Mouse (Mus musculus): ENCODE data around the gene Fam181a.

DNA sequence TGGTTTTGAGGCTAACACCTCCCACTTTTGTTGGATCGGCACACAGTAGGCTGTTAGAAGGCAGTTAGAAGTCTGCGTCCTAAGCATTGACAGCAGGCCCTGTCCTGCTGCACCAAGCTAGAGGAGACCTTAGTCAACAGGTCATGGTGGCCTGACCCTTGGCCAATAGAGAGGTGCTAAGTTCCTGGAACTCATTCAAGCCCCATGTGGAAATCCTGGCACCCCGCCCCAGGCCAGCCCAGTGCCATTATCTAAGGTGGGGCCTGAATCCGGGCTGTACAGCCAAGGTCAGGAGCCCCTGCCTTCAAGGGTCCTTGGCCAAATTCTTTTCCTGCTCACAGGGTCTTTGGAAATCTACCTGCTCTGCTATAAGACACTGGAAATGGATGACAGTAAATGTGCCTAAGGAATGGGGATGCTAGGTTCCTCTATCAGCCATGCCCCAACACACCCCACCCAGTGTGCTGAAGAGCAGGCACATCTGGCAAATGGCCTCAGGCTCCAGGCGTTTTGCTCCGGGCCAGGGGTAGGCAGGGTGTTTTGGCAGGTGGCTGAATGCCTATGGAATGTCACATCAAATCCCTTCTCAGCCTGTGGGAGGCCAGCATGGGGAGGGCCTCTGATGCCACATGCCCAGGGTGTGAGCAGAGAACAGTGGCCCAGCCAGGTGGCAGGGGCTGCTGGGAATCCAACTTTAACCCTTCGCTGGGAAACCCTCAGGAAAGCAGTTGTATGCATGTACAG lies 17.8 kb downstream of the Fam181a start:
- TF ChIP-seq CTCF (IDR thresholded peaks at IDR 0.05; ENCODE audit: insufficient read depth, low read length) (no peak), POLR2A (IDR thresholded peaks at IDR 0.05; ENCODE audit: borderline replicate concordance, extremely low read depth, low read depth, low read length) (no peak)

Data from lung, adult 2 months (tissue).